Mouse (Mus musculus) limb, embryonic 14.5 days (tissue): ENCODE results near the gene Zbtb4. TPM values are rescaled to one million over a fixed set of nuclear protein-coding genes. Genes with fewer than 3 reads are reported as not detected.

Experiments used
- ATAC-seq: fragments of 200-750 bp; cut with Nextera tagmentation; 2 replicates; pipeline ENCODE4 v1.8.0; 2017; ENCODE audit warnings: low read depth, moderate number of reproducible peaks, moderate TSS enrichment; ENCODE audit not compliant: low FRiP score
- DNase-seq: peaks from one replicate; pipeline ENCODE4 v3.0.0-alpha.2; 2015; ENCODE audit warnings: low spot score
- H3K27ac ChIP-seq: fragments of 300-500 bp; sonication (generic); replicated peaks from 2 replicates; pipeline ENCODE4 v1.5.1; 2014; ENCODE audit warnings: low read depth, mild to moderate bottlenecking, low read length, moderate library complexity, mixed read lengths
- H3K27me3 ChIP-seq: fragments of 300-500 bp; sonication (generic); 2 replicates; pipeline ENCODE4 v1.6.1; 2014; ENCODE audit warnings: low read length, mixed read lengths; ENCODE audit not compliant: control insufficient read depth, insufficient read depth
- H3K36me3 ChIP-seq: fragments of 300-500 bp; sonication (generic); 2 replicates; pipeline ENCODE4 v1.6.1; 2014; ENCODE audit warnings: mild to moderate bottlenecking, low read length, moderate library complexity, mixed read lengths; ENCODE audit not compliant: control insufficient read depth, insufficient read depth
- H3K4me1 ChIP-seq: fragments of 300-500 bp; sonication (generic); 2 replicates; pipeline ENCODE4 v1.6.1; 2014; ENCODE audit warnings: antibody characterized with exemption, low read length, mixed read lengths; ENCODE audit not compliant: control insufficient read depth, insufficient read depth
- H3K4me2 ChIP-seq: fragments of 300-500 bp; sonication (generic); replicated peaks from 2 replicates; pipeline ENCODE4 v1.6.1; 2014; ENCODE audit warnings: low read depth, mild to moderate bottlenecking, low read length, moderate library complexity; ENCODE audit not compliant: severe bottlenecking
- H3K4me3 ChIP-seq: fragments of 300-500 bp; sonication (generic); replicated peaks from 2 replicates; pipeline ENCODE4 v1.5.1; 2014; ENCODE audit warnings: low read length
- H3K9ac ChIP-seq: fragments of 300-500 bp; sonication (generic); 2 replicates; pipeline ENCODE4 v1.6.1; 2014; ENCODE audit warnings: mild to moderate bottlenecking, low read depth, low read length, moderate library complexity; ENCODE audit not compliant: severe bottlenecking
- H3K9me3 ChIP-seq: fragments of 300-500 bp; sonication (generic); 2 replicates; pipeline ENCODE4 v1.6.1; 2016; ENCODE audit warnings: low read length; ENCODE audit not compliant: control insufficient read depth
- POLR2A ChIP-seq: fragments of 200-500 bp; IDR thresholded peaks from 2 replicates; pipeline ENCODE4 v1.8.0; 2012; ENCODE audit warnings: inconsistent platforms, mild to moderate bottlenecking, moderate library complexity, borderline replicate concordance; ENCODE audit not compliant: insufficient read depth, insufficient read length; ENCODE audit errors: extremely low read depth
- WGBS: fragments of 180-500 bp; shearing (Covaris S2); extraction: QIAGEN DNeasy Blood & Tissue Kit; methylation state at CpG from one replicate; pipeline ENCODE4 v1.1.7; 2014; 5-methylcytosine and 5-hydroxymethylcytosine counted together
- polyA plus RNA-seq, 2 experiments: library from polyadenylated mRNA; depleted of rRNA in 1 of 2; stranded (reverse) in 1 of 2; unstranded in 1 of 2; fragments of >200 nt; fragmentation: Nextera tagmentation in 1 of 2; extraction: Ambion mirVana in 1 of 2; gene quantifications; 2 replicates each; pipeline versions ENCODE4 v1.2.1 to v1.2.3; 2012 to 2014

Gene Zbtb4
- polyA plus RNA-seq, 2 experiments, result 4.1 to 12.8 TPM

GRCm38 (mm10) chr11:69810280-69810679, 44.6 kb downstream of the Zbtb4 start:
- H3K4me1 ChIP-seq, result peaks cover under 1% of the 10 kb centered on the region; the same call in 1 of the 2 replicates
- no peak for TF ChIP-seq POLR2A
- ATAC-seq, result no peak
- H3K4me2 ChIP-seq, result no peak overlapping the region
- no peak overlapping the region for H3K27ac ChIP-seq
- no peaks in the 10 kb centered on the region for H3K9me3 ChIP-seq
- no peak for DNase-seq
- no peak overlapping the region for H3K4me3 ChIP-seq
- H3K36me3 ChIP-seq, result no peaks in the 10 kb centered on the region
- no peak overlapping the region for H3K9ac ChIP-seq
- peaks cover 11% of the 10 kb centered on the region for H3K27me3 ChIP-seq

DNA sequence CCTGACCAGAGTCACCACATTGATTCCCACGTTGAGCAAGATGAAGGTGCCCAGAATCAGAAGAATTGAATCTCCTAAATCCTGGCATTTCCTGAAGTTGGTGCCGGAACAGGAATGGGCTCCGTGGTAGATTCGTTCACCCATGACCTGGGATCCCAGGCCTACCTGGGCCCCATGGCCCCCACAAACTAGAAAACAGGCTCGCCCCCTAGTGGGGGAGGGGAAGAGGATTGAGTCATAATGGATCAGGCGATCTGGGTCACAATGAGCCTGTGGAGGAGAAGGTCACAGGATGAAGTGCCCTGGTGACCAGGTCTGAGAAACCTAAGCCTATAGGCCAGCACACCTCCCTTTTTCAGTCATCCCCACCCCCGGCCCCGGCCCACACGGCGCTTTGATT, 49.4 kb downstream of the Zbtb4 start, which contains the start of gene Gm39566:
Gene Gm39566 (minus strand): TSS at position 144 of the 400 bp plus-strand sequence.
- no peaks in the 10 kb centered on the region for H3K36me3 ChIP-seq
- no peak within 1 kb of the TSS for H3K4me2 ChIP-seq
- H3K4me3 ChIP-seq, result no peak within 1 kb of the TSS
- H3K9me3 ChIP-seq, result 0 out of 2 replicates have a peak, but pooled peaks cover 8% of the 10 kb centered on the region
- H3K4me1 ChIP-seq, result no peaks in the 10 kb centered on the region
- H3K9ac ChIP-seq, result no peak within 1 kb of the TSS
- TF ChIP-seq POLR2A, result no peak
- 64% methylated on average over 10 of the region's 10 CpGs for WGBS
- ATAC-seq, result no peak
- H3K27me3 ChIP-seq, result no peaks in the 10 kb centered on the region
- no peak for DNase-seq
- no peak within 1 kb of the TSS for H3K27ac ChIP-seq

- Histone ChIP-seq H3K9me3 (0 out of 2 replicates have a peak, but pooled peaks cover 8% of the 10 kb centered on the region), H3K27ac (no peak overlapping the region), H3K4me1 (no peaks in the 10 kb centered on the region), H3K27me3 (no peaks in the 10 kb centered on the region), H3K9ac (no peak overlapping the region), H3K4me3 (no peak overlapping the region), H3K4me2 (no peak overlapping the region), H3K36me3 (no peaks in the 10 kb centered on the region)
- no peak for ATAC-seq
- no peak for DNase-seq
- WGBS, result 91% methylated on average over 12 of the region's 12 CpGs
- TF ChIP-seq POLR2A, result no peak
Measured at GRCm38 (mm10) chr11:69816520-69816919, 50.8 kb downstream of the Zbtb4 start.

DNA sequence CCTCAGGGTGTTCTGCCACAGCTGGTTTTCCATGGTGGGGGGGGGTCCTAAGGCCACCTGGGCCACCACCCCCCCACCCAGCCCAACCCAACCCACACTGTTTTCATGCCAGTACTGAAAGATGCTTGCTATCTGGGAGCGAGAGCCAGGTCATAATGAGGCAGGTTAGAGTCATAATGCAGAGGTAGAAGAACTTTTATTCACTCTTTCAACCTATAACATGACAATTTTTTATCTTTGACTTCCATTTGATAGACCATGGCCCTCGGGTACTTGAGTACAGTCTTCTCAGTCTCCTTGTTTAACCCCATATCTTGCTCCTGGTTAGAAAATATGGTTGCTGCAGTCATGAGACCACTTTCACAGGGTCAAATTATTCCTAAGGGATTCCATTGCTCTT, 52.7 kb downstream of the Zbtb4 start, which contains the start of gene Spem2:
Gene Spem2 (minus strand): TSS at position 101 of the 400 bp plus-strand sequence.
- no peaks in the 10 kb centered on the region for H3K27me3 ChIP-seq
- WGBS, result 86% methylated on average over 2 of the region's 2 CpGs
- no peak for TF ChIP-seq POLR2A
- H3K4me1 ChIP-seq, result no peaks in the 10 kb centered on the region
- no peak within 1 kb of the TSS for H3K27ac ChIP-seq
- no peaks in the 10 kb centered on the region for H3K36me3 ChIP-seq
- DNase-seq (no peak), ATAC-seq (no peak)
- H3K9ac ChIP-seq, result no peak within 1 kb of the TSS
- no peak within 1 kb of the TSS for H3K4me3 ChIP-seq
- H3K9me3 ChIP-seq, result 0 out of 2 replicates have a peak, but pooled peaks cover 8% of the 10 kb centered on the region
- no peak within 1 kb of the TSS for H3K4me2 ChIP-seq

GRCm38 (mm10) chr11:69818871-69819270, 53.2 kb downstream of the Zbtb4 start:
- no peak overlapping the region for H3K27ac ChIP-seq
- no peaks in the 10 kb centered on the region for H3K4me1 ChIP-seq
- no peak for TF ChIP-seq POLR2A
- no peak for ATAC-seq
- no peak overlapping the region for H3K4me3 ChIP-seq
- H3K4me2 ChIP-seq, result no peak overlapping the region
- no peaks in the 10 kb centered on the region for H3K27me3 ChIP-seq
- H3K9ac ChIP-seq, result no peak overlapping the region
- 0 out of 2 replicates have a peak, but pooled peaks cover 8% of the 10 kb centered on the region for H3K9me3 ChIP-seq
- DNase-seq, result no peak
- WGBS, result 97% methylated on average over 8 of the region's 8 CpGs
- H3K36me3 ChIP-seq, result no peaks in the 10 kb centered on the region
